In genomic region chr3:27427406-27427805, GRCm38 (mm10) we compare ENCODE assay signal across 28 mouse cellular contexts. TPM values are rescaled to one million over a fixed set of nuclear protein-coding genes. Genes with fewer than 3 reads are reported as not detected.
"Had no signal": no experiment of that assay in that cellular context is flagged by ENCODE, and none has a peak within 500 bp of the region (broad histone marks: within the 10 kb centered on the region; RNA-seq: fewer than 3 reads in every experiment).

No protein-coding gene starts in this region.

- H3K4me3 ChIP-seq: gastrocnemius, adult 2 months; heart, embryonic 12.5 days; hindbrain, embryonic 10.5 days; hindbrain, embryonic 12.5 days; intestine, embryonic 15.5 days; layer of hippocampus, adult 2 months; limb, embryonic 12.5 days; liver, embryonic 12.5 days had no signal

- H3K4me2 ChIP-seq: heart, embryonic 12.5 days; hindbrain, embryonic 12.5 days; hindbrain, embryonic 14.5 days; intestine, embryonic 15.5 days; limb, embryonic 12.5 days; liver, embryonic 12.5 days had no signal

- ATAC-seq: hindbrain, embryonic 16.5 days; inflammation-experienced regulatory T-cells, adult 6 months; intestine, embryonic 15.5 days; intestine, postnatal 0 days; liver, embryonic 12.5 days had no signal

- H3K9ac ChIP-seq: heart, embryonic 12.5 days; hindbrain, embryonic 12.5 days; hindbrain, embryonic 14.5 days; intestine, embryonic 15.5 days; limb, embryonic 12.5 days; liver, embryonic 12.5 days had no signal

- H3K4me1 ChIP-seq: hindbrain, embryonic 10.5 days; hindbrain, embryonic 12.5 days; limb, embryonic 12.5 days; liver, embryonic 12.5 days had no signal

- H3K9me3 ChIP-seq: heart, embryonic 12.5 days; hindbrain, embryonic 10.5 days; hindbrain, embryonic 12.5 days; intestine, embryonic 15.5 days; limb, embryonic 12.5 days; liver, embryonic 12.5 days had no signal

- H3K27me3 ChIP-seq: heart, embryonic 12.5 days; hindbrain, embryonic 12.5 days; intestine, embryonic 15.5 days; limb, embryonic 12.5 days; liver, embryonic 12.5 days had no signal

- DNase-seq: gastrocnemius, adult 2 months; gastrocnemius, postnatal 10 days; gastrocnemius, postnatal 25 days; heart, postnatal 10 days; heart, postnatal 4 days; kidney, adult 18-20 months; kidney, adult 8-10 months; kidney, postnatal 10 days; kidney, postnatal 25 days; kidney, postnatal 4 days; layer of hippocampus, postnatal 36 days; left cerebral cortex, postnatal 4 days; liver had no signal

- H3K27ac ChIP-seq: gastrocnemius, adult 2 months; hindbrain, embryonic 10.5 days; hindbrain, embryonic 12.5 days; hindbrain, embryonic 14.5 days; intestine, embryonic 15.5 days; layer of hippocampus, adult 2 months; limb, embryonic 12.5 days; liver, embryonic 12.5 days had no signal

RNA-seq across cellular contexts. Expression of gene Ghsr, which starts 56.3 kb away (rescaled TPM):
- polyA plus RNA-seq: heart, embryonic 12.5 days; heart, embryonic 14.5 days; heart, embryonic 16.5 days; inflammation-experienced regulatory T-cells, adult 6 months; intestine, embryonic 15.5 days; intestine, postnatal 0 days; kidney, embryonic 16.5 days; limb, embryonic 12.5 days; limb, embryonic 14.5 days; liver, embryonic 12.5 days had no signal
